Mouse (Mus musculus) myocyte (in vitro differentiated cells): ENCODE results near the gene Elmod3.

ENCODE experiments used
- MYOG ChIP-seq, 3 experiments: IDR thresholded peaks; one replicate each; pipeline ENCODE4 v1.6.1; 2011; ENCODE audit warnings: control low read depth in 2 of 3, low read depth in 2 of 3, mild to moderate bottlenecking in 2 of 3; ENCODE audit not compliant: insufficient read length in 2 of 3, control insufficient read depth in 1 of 3, insufficient read depth in 1 of 3
- POLR2A ChIP-seq: IDR thresholded peaks from one replicate; pipeline ENCODE4 v1.6.1; 2011; ENCODE audit warnings: low read depth, mild to moderate bottlenecking, control low read depth, moderate library complexity; ENCODE audit not compliant: insufficient read length

DNA sequence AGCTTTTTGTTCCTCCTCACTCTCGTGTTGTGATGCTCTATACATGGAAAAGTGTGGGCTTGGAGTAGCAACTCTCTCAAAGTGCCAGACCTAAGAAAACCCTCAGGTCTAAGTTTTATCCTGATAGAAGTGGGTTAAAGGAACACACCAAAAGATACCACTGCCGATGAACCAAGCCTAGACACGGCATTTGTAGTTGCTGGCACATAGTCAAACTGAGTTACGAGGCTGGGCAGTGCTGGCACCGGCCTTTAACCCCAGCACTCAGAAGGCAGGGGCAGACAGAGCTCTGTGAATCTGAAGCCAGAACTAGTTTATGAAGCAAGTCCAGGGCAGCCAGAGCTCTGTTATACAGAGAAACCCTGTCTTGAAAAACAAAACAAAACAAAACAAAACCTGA is 9.5 kb upstream of the Elmod3 start:
- TF ChIP-seq POLR2A (no peak), MYOG (IDR thresholded peaks at IDR 0.05; ENCODE audit: control insufficient read depth in 1 of 3, insufficient read depth in 1 of 3, insufficient read length in 2 of 3, low read depth in 2 of 3) (no peak)
